Mouse (Mus musculus): ENCODE measurements around the gene Olfr524.

The Olfr524 gene

GRCm38 (mm10) chr7:140205864-140206263 is at the start of gene Olfr524:
Gene Olfr524 (minus strand): TSS chr7:140205964.
- no peak for DNase-seq (ENCODE audit: low spot score)

- no peak for DNase-seq (ENCODE audit: low spot score)
These were observed 48.1 kb upstream of the Olfr524 start for GRCm38 (mm10) chr7:140253780-140254299.

GRCm38 (mm10) chr7:140247216-140247615 is 41.5 kb upstream of the Olfr524 start, which contains the start of gene 5830411N06Rik:
Gene 5830411N06Rik (plus strand): TSS chr7:140247284.
- no peak for DNase-seq (ENCODE audit: low spot score)

- no peak for DNase-seq (ENCODE audit: low spot score)
These were observed 27.9 kb upstream of the Olfr524 start for GRCm38 (mm10) chr7:140233696-140234095.

- DNase-seq (ENCODE audit: low spot score), result no peak
These were observed 25.3 kb upstream of the Olfr524 start for GRCm38 (mm10) chr7:140231026-140231425.

- no peak for DNase-seq (ENCODE audit: low spot score)
These were observed 22.7 kb upstream of the Olfr524 start for GRCm38 (mm10) chr7:140228476-140228875.

GRCm38 (mm10) chr7:140224209-140224608 is 18.4 kb upstream of the Olfr524 start:
- DNase-seq (ENCODE audit: low spot score), result no peak

- no peak for DNase-seq (ENCODE audit: low spot score)
These were observed 14.6 kb upstream of the Olfr524 start for GRCm38 (mm10) chr7:140220375-140220774.

- no peak for DNase-seq (ENCODE audit: low spot score)
These were observed 13.5 kb upstream of the Olfr524 start for GRCm38 (mm10) chr7:140219268-140219667.

- no peak for DNase-seq (ENCODE audit: low spot score)
These were observed 12.2 kb upstream of the Olfr524 start, which contains the start of gene Cd163l1 for GRCm38 (mm10) chr7:140217967-140218366. Gene Cd163l1 (plus strand): TSS chr7:140218267.

GRCm38 (mm10) chr7:140213841-140214240 is 8.1 kb upstream of the Olfr524 start:
- DNase-seq (ENCODE audit: low spot score), result no peak

GRCm38 (mm10) chr7:140208677-140209076 is 2.9 kb upstream of the Olfr524 start:
- no peak for DNase-seq (ENCODE audit: low spot score)

GRCm38 (mm10) chr7:140208153-140208552 is 2.4 kb upstream of the Olfr524 start:
- no peak for DNase-seq (ENCODE audit: low spot score)

GRCm38 (mm10) chr7:140206904-140207303 is 1.1 kb upstream of the Olfr524 start:
- DNase-seq (ENCODE audit: low spot score), result no peak

GRCm38 (mm10) chr7:140201090-140201489 is 4.7 kb downstream of the Olfr524 start:
- no peak for DNase-seq (ENCODE audit: low spot score)

- no peak for DNase-seq (ENCODE audit: low spot score)
These were observed 9.8 kb downstream of the Olfr524 start for GRCm38 (mm10) chr7:140196002-140196401.

GRCm38 (mm10) chr7:140194031-140194430 is 11.7 kb downstream of the Olfr524 start:
- no peak for DNase-seq (ENCODE audit: low spot score)

- no peak for DNase-seq (ENCODE audit: low spot score)
These were observed 12.9 kb downstream of the Olfr524 start for GRCm38 (mm10) chr7:140192851-140193250.

GRCm38 (mm10) chr7:140192445-140192844 is 13.3 kb downstream of the Olfr524 start:
- DNase-seq (ENCODE audit: low spot score), result no peak

- no peak for DNase-seq (ENCODE audit: low spot score)
These were observed 15.3 kb downstream of the Olfr524 start for GRCm38 (mm10) chr7:140190435-140190834.

- DNase-seq (ENCODE audit: low spot score), result no peak
These were observed 17.1 kb downstream of the Olfr524 start for GRCm38 (mm10) chr7:140188391-140189328.

GRCm38 (mm10) chr7:140187721-140188390 is 17.9 kb downstream of the Olfr524 start:
- no peak for DNase-seq (ENCODE audit: low spot score)
